Mouse (Mus musculus) kidney, postnatal 0 days (tissue): Measurements from ENCODE around the gene Megf8. TPM values are rescaled to one million over a fixed set of nuclear protein-coding genes. Genes with fewer than 3 reads are reported as not detected.
A peak's percentile ranks its signal among the peaks of the same experiment; 100 is the strongest.

Experiments
- ATAC-seq: fragments of 200-750 bp; cut with Nextera tagmentation; replicated peaks from 2 replicates; pipeline ENCODE4 v1.8.0; 2017; ENCODE audit warnings: low read depth, moderate number of reproducible peaks, moderate TSS enrichment, moderate library complexity; ENCODE audit not compliant: low FRiP score
- DNase-seq: peaks from one replicate; pipeline ENCODE4 v3.0.0-alpha.2; 2016; ENCODE audit warnings: low spot score
- H3K27ac ChIP-seq: fragments of 300-500 bp; sonication (generic); 2 replicates; pipeline ENCODE4 v1.5.1; 2014; ENCODE audit warnings: mild to moderate bottlenecking
- H3K27me3 ChIP-seq: fragments of 300-500 bp; sonication (generic); 2 replicates; pipeline ENCODE4 v1.6.1; 2014; ENCODE audit warnings: low read length, mixed read lengths; ENCODE audit not compliant: insufficient read depth
- H3K36me3 ChIP-seq: fragments of 300-500 bp; sonication (generic); 2 replicates; pipeline ENCODE4 v1.6.1; 2014; ENCODE audit warnings: low read length, mixed read lengths; ENCODE audit not compliant: insufficient read depth
- H3K4me1 ChIP-seq: fragments of 300-500 bp; sonication (generic); replicated peaks from 2 replicates; pipeline ENCODE4 v1.6.1; 2014; ENCODE audit warnings: antibody characterized with exemption, low read length, mixed read lengths; ENCODE audit not compliant: insufficient read depth
- H3K4me2 ChIP-seq: fragments of 300-500 bp; sonication (generic); 2 replicates; pipeline ENCODE4 v1.6.1; 2014; ENCODE audit warnings: mild to moderate bottlenecking, low read length, moderate library complexity, mixed read lengths
- H3K4me3 ChIP-seq: fragments of 300-500 bp; sonication (generic); replicated peaks from 2 replicates; pipeline ENCODE4 v1.5.1; 2014; ENCODE audit warnings: low read depth, low read length
- H3K9ac ChIP-seq: fragments of 300-500 bp; sonication (generic); 2 replicates; pipeline ENCODE4 v1.6.1; 2014; ENCODE audit warnings: low read depth, low read length
- H3K9me3 ChIP-seq: fragments of 300-500 bp; sonication (generic); replicated peaks from 2 replicates; pipeline ENCODE4 v1.6.1; 2016; ENCODE audit warnings: low read length, inconsistent platforms, mixed read lengths
- CTCF ChIP-seq: IDR thresholded peaks from 2 replicates; pipeline ENCODE4 v1.5.1; 2016; ENCODE audit warnings: antibody characterized with exemption, low read depth, mild to moderate bottlenecking, moderate library complexity
- WGBS: fragments of 180-500 bp; shearing (Covaris S2); extraction: QIAGEN DNeasy Blood & Tissue Kit; methylation state at CpG from one replicate; pipeline ENCODE4 v1.1.7; 2014; 5-methylcytosine and 5-hydroxymethylcytosine counted together
- polyA plus RNA-seq: library from polyadenylated mRNA; unstranded; fragments of >200 nt; fragmentation: Nextera tagmentation; extraction: Ambion mirVana; gene quantifications from 2 replicates; pipeline ENCODE4 v1.2.1, GENCODE M21; 2015

The Megf8 gene
- polyA plus RNA-seq, 1 experiment from 2014 or later, result 8.1 TPM

DNA sequence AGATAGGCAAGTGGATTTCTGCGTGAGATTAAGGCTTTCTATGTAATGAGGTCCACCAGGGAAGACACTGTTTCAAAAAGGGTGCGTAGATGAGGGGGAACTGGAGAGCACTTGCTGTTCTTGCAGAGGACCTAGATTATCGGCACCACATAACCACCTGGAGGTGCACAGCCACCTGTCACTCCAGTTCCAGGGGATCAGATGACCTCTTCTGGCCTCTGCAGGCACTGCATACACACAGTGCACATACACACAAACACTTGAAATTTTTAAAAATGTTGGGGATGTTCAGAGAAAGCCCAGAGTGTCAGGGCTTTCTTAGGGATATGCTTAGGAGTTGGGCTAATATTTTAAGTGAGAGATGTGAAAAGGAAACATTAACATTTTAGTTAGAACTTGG is 27.0 kb upstream of the Megf8 start:
- H3K9ac ChIP-seq, result no peak overlapping the region
- no peak overlapping the region for H3K27ac ChIP-seq
- WGBS, result 98% methylated on average over 3 of the region's 3 CpGs
- H3K4me3 ChIP-seq, result no peak overlapping the region
- H3K36me3 ChIP-seq, result peaks cover 76% of the 10 kb centered on the region
- DNase-seq, result no peak
- no peaks in the 10 kb centered on the region; the same call in 1 of the 2 replicates for H3K4me1 ChIP-seq
- no peak overlapping the region for H3K4me2 ChIP-seq
- H3K9me3 ChIP-seq, result no peaks in the 10 kb centered on the region
- no peak for ATAC-seq
- H3K27me3 ChIP-seq, result no peaks in the 10 kb centered on the region
- TF ChIP-seq CTCF, result peak; percentile 25; the same call in 1 of the 2 replicates

DNA sequence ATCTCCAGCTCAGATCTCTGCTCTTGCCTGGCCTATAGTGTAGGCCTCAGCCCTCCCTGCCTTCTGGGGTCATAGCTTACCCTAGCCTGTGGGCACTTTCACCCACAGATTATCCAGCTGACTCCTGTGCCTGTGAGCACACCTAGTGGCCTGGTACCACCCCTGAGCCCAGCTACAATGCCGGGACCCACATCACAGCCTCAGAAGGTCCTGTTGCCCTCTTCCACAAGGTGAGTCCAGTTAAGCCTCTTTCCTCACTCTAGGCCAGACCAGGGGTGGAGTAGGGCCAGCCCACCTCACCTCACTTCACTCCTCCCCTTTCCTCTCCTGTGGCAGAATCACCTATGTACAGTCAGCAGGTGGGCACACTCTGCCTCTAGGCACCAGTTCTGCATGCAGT is 26.5 kb upstream of the Megf8 start:
- H3K4me1 ChIP-seq, result no peaks in the 10 kb centered on the region; the same call in 1 of the 2 replicates
- no peaks in the 10 kb centered on the region for H3K27me3 ChIP-seq
- 92% methylated on average over 1 of the region's 1 CpGs for whole genome bisulfite sequencing
- no peak overlapping the region for H3K27ac ChIP-seq
- H3K9ac ChIP-seq, result no peak overlapping the region
- H3K9me3 ChIP-seq, result no peaks in the 10 kb centered on the region
- peaks cover 71% of the 10 kb centered on the region for H3K36me3 ChIP-seq
- ATAC-seq (no peak; the same call in 1 of the 2 replicates), DNase-seq (no peak)
- no peak for TF ChIP-seq CTCF
- H3K4me3 ChIP-seq, result no peak overlapping the region
- no peak overlapping the region for H3K4me2 ChIP-seq

DNA sequence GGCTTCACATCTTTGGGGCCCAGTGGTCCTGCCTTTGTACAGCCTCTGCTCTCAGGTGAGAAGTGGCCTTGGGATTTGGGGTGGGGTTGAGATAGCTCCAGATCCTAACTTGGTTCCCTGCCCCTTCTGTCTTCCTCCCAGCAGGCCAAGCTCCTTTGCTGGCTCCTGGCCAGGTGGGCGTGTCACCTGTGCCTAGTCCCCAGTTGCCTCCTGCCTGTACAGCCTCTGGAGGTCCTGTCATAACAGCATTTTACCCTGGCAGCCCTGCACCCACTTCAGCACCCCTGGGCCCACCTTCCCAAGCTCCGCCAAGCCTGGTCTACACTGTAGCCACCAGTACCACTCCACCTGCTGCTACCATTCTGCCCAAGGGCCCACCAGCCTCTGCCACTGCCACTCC is 26.1 kb upstream of the Megf8 start:
- Histone ChIP-seq H3K9ac (no peak overlapping the region), H3K4me3 (no peak overlapping the region), H3K27me3 (no peaks in the 10 kb centered on the region), H3K27ac (no peak overlapping the region), H3K36me3 (peaks cover 67% of the 10 kb centered on the region), H3K4me1 (no peaks in the 10 kb centered on the region; the same call in 1 of the 2 replicates), H3K4me2 (no peak overlapping the region), H3K9me3 (no peaks in the 10 kb centered on the region)
- TF ChIP-seq CTCF, result no peak
- ATAC-seq (no peak), DNase-seq (no peak)
- WGBS, result 85% methylated on average over 2 of the region's 2 CpGs

- ATAC-seq (no peak), DNase-seq (no peak)
- H3K36me3 ChIP-seq, result peaks cover 55% of the 10 kb centered on the region
- no peak overlapping the region for H3K9ac ChIP-seq
- no peaks in the 10 kb centered on the region for H3K9me3 ChIP-seq
- no peaks in the 10 kb centered on the region; the same call in 1 of the 2 replicates for H3K4me1 ChIP-seq
- H3K27me3 ChIP-seq, result no peaks in the 10 kb centered on the region
- no peak overlapping the region for H3K4me2 ChIP-seq
- 50% methylated on average over 7 of the region's 7 CpGs for WGBS
- no peak for TF ChIP-seq CTCF
- H3K4me3 ChIP-seq, result no peak overlapping the region
- no peak overlapping the region for H3K27ac ChIP-seq
These were observed 24.9 kb upstream of the Megf8 start for GRCm38 (mm10) chr7:25292107-25292506.

- Histone ChIP-seq H3K36me3 (peaks cover 43% of the 10 kb centered on the region), H3K4me1 (no peaks in the 10 kb centered on the region; the same call in 1 of the 2 replicates), H3K9me3 (no peaks in the 10 kb centered on the region), H3K4me2 (no peak overlapping the region), H3K27me3 (no peaks in the 10 kb centered on the region), H3K4me3 (no peak overlapping the region), H3K9ac (no peak overlapping the region), H3K27ac (no peak overlapping the region)
- no peak for ATAC-seq
- TF ChIP-seq CTCF, result no peak
- no peak for DNase-seq
- WGBS, result 71% methylated on average over 10 of the region's 10 CpGs
These were observed 23.7 kb upstream of the Megf8 start for GRCm38 (mm10) chr7:25293191-25293739.

- no peaks in the 10 kb centered on the region for H3K27me3 ChIP-seq
- 80% methylated on average over 4 of the region's 4 CpGs for WGBS
- no peak for DNase-seq
- H3K36me3 ChIP-seq, result peaks cover 32% of the 10 kb centered on the region
- no peak for ATAC-seq
- H3K4me2 ChIP-seq, result no peak overlapping the region
- no peaks in the 10 kb centered on the region; the same call in 1 of the 2 replicates for H3K4me1 ChIP-seq
- no peak for TF ChIP-seq CTCF
- H3K27ac ChIP-seq, result no peak overlapping the region; the same call in 1 of the 2 replicates
- no peaks in the 10 kb centered on the region for H3K9me3 ChIP-seq
- no peak overlapping the region for H3K9ac ChIP-seq
- H3K4me3 ChIP-seq, result no peak overlapping the region
These were observed 22.5 kb upstream of the Megf8 start for GRCm38 (mm10) chr7:25294495-25294894.
